Mouse (Mus musculus): ENCODE data around the gene Pex13. TPM values are rescaled to one million over a fixed set of nuclear protein-coding genes. Genes with fewer than 3 reads are reported as not detected.

Gene Pex13
- 5.1 and 6.9 TPM in 2 replicates for polyA plus RNA-seq (2012; rRNA removed)

- WGBS = under 1% methylated on average over 49 of the region's 49 CpGs
- DNase-seq (ENCODE audit: low read depth, low spot score) = peak; percentile 64
These were observed at the start of gene Pex13 for GRCm38 (mm10) chr11:23665798-23666501. TSS of gene Pex13 (minus strand) at chr11:23665959.

GRCm38 (mm10) chr11:23712299-23712698 is 46.5 kb upstream of the Pex13 start:
- WGBS = 82% methylated on average over 3 of the region's 3 CpGs
- no peak for DNase-seq (ENCODE audit: low read depth, low spot score)

GRCm38 (mm10) chr11:23704604-23705294 is 39.0 kb upstream of the Pex13 start:
- no peak for DNase-seq (ENCODE audit: low read depth, low spot score)
- 85% methylated on average over 7 of the region's 7 CpGs for WGBS

- WGBS = 69% methylated on average over 3 of the region's 3 CpGs
- DNase-seq (ENCODE audit: low read depth, low spot score) = no peak
These were observed 36.1 kb upstream of the Pex13 start for GRCm38 (mm10) chr11:23701831-23702230.

- DNase-seq (ENCODE audit: low read depth, low spot score) = no peak
- 25% methylated on average over 3 of the region's 3 CpGs for WGBS
These were observed 33.8 kb upstream of the Pex13 start for GRCm38 (mm10) chr11:23699414-23700095.

GRCm38 (mm10) chr11:23698526-23698925 is 32.8 kb upstream of the Pex13 start:
- no peak for DNase-seq (ENCODE audit: low read depth, low spot score)
- 77% methylated on average over 2 of the region's 2 CpGs for WGBS

GRCm38 (mm10) chr11:23695847-23696246 is 30.1 kb upstream of the Pex13 start:
- no peak for DNase-seq (ENCODE audit: low read depth, low spot score)

- DNase-seq (ENCODE audit: low read depth, low spot score) = no peak
These were observed 27.5 kb upstream of the Pex13 start for GRCm38 (mm10) chr11:23693286-23693685.

GRCm38 (mm10) chr11:23688060-23688459 is 22.3 kb upstream of the Pex13 start:
- DNase-seq (ENCODE audit: low read depth, low spot score) = no peak
- 82% methylated on average over 1 of the region's 1 CpGs for WGBS

More at GRCm38 (mm10) chr11:23693286-23693685, 27.5 kb upstream of the Pex13 start:
- WGBS = 94% methylated on average over 2 of the region's 2 CpGs

- WGBS = 88% methylated on average over 5 of the region's 5 CpGs
- DNase-seq (ENCODE audit: low read depth, low spot score) = no peak
These were observed 20.9 kb upstream of the Pex13 start for GRCm38 (mm10) chr11:23686671-23687070.

- no peak for DNase-seq (ENCODE audit: low read depth, low spot score)
- 82% methylated on average over 5 of the region's 5 CpGs for WGBS
These were observed 16.8 kb upstream of the Pex13 start for GRCm38 (mm10) chr11:23682561-23682960.

- 94% methylated on average over 6 of the region's 6 CpGs for WGBS
- no peak for DNase-seq (ENCODE audit: low read depth, low spot score)
These were observed 14.7 kb upstream of the Pex13 start for GRCm38 (mm10) chr11:23680435-23680950.

GRCm38 (mm10) chr11:23679044-23679642 is 13.4 kb upstream of the Pex13 start:
- 45% methylated on average over 3 of the region's 3 CpGs for WGBS
- DNase-seq (ENCODE audit: low read depth, low spot score) = peak; percentile 58

- WGBS = 78% methylated on average over 5 of the region's 5 CpGs
- no peak for DNase-seq (ENCODE audit: low read depth, low spot score)
These were observed 10.3 kb upstream of the Pex13 start for GRCm38 (mm10) chr11:23676100-23676499.

- WGBS = 38% methylated on average over 4 of the region's 4 CpGs
- DNase-seq (ENCODE audit: low read depth, low spot score) = no peak
These were observed 6.5 kb upstream of the Pex13 start for GRCm38 (mm10) chr11:23672256-23672749.

GRCm38 (mm10) chr11:23667128-23667527 is 1.4 kb upstream of the Pex13 start:
- 4% methylated on average over 3 of the region's 3 CpGs for WGBS
- no peak for DNase-seq (ENCODE audit: low read depth, low spot score)

GRCm38 (mm10) chr11:23666526-23666925 is 767 bp upstream of the Pex13 start:
- DNase-seq (ENCODE audit: low read depth, low spot score) = no peak
- WGBS = 2% methylated on average over 5 of the region's 5 CpGs

GRCm38 (mm10) chr11:23665311-23665786 is 410 bp downstream of the Pex13 start, which contains the start of gene Pus10:
TSS of gene Pus10 (plus strand) at chr11:23665674.
- peak; percentile 28 for DNase-seq (ENCODE audit: low read depth, low spot score)
- 1% methylated on average over 40 of the region's 40 CpGs for WGBS

- DNase-seq (ENCODE audit: low read depth, low spot score) = no peak
These were observed 1.5 kb downstream of the Pex13 start for GRCm38 (mm10) chr11:23664232-23664631.

GRCm38 (mm10) chr11:23657791-23658190 is 8.0 kb downstream of the Pex13 start:
- WGBS = 61% methylated on average over 2 of the region's 2 CpGs
- DNase-seq (ENCODE audit: low read depth, low spot score) = no peak
